Mouse (Mus musculus): Measurements from ENCODE around the gene Cfap44.

Gene Cfap44

GRCm38 (mm10) chr16:44394577-44395243, at the start of gene Cfap44:
Gene Cfap44 (plus strand): TSS chr16:44394796.
- H3K9me3 ChIP-seq (ENCODE audit: low read length), result no peaks in the 10 kb centered on the region
- peaks cover 36% of the 10 kb centered on the region for H3K4me1 ChIP-seq (replicated peaks; ENCODE audit: low read depth, low read length)
- no peaks in the 10 kb centered on the region for H3K36me3 ChIP-seq (ENCODE audit: insufficient read depth, low read length)
- peak within 1 kb of the TSS; percentile 67 for H3K4me3 ChIP-seq (replicated peaks; ENCODE audit: low read length)
- TF ChIP-seq CTCF (conservative IDR thresholded peaks at IDR 0.05; ENCODE audit: low read length) (no peak), POU5F1 (IDR thresholded peaks at IDR 0.05; ENCODE audit: borderline replicate concordance, low read length) (no peak; the same call in 1 of the 2 replicates), NANOG (IDR thresholded peaks at IDR 0.05; ENCODE audit: borderline replicate concordance, low read length) (no peak)
- no peaks in the 10 kb centered on the region for H3K27me3 ChIP-seq (ENCODE audit: insufficient read depth, low read length)

GRCm38 (mm10) chr16:44347071-44347901, 47.3 kb upstream of the Cfap44 start, which contains the start of gene Spice1:
Gene Spice1 (plus strand): TSS chr16:44347121.
- no peaks in the 10 kb centered on the region for H3K9me3 ChIP-seq (ENCODE audit: low read length)
- TF ChIP-seq POU5F1 (IDR thresholded peaks at IDR 0.05; ENCODE audit: borderline replicate concordance, low read length) (no peak), CTCF (conservative IDR thresholded peaks at IDR 0.05; ENCODE audit: low read length) (no peak), NANOG (IDR thresholded peaks at IDR 0.05; ENCODE audit: borderline replicate concordance, low read length) (no peak)
- peak within 1 kb of the TSS; percentile 95 for H3K4me3 ChIP-seq (replicated peaks; ENCODE audit: low read length)
- H3K27me3 ChIP-seq (ENCODE audit: insufficient read depth, low read length), result no peaks in the 10 kb centered on the region
- peaks cover 31% of the 10 kb centered on the region for H3K4me1 ChIP-seq (replicated peaks; ENCODE audit: low read depth, low read length)
- no peaks in the 10 kb centered on the region for H3K36me3 ChIP-seq (ENCODE audit: insufficient read depth, low read length)

- Histone ChIP-seq H3K27me3 (ENCODE audit: insufficient read depth, low read length) (no peaks in the 10 kb centered on the region), H3K9me3 (ENCODE audit: low read length) (no peaks in the 10 kb centered on the region), H3K4me1 (replicated peaks; ENCODE audit: low read depth, low read length) (peaks cover 31% of the 10 kb centered on the region), H3K4me3 (replicated peaks; ENCODE audit: low read length) (no peak overlapping the region), H3K36me3 (ENCODE audit: insufficient read depth, low read length) (no peaks in the 10 kb centered on the region)
- TF ChIP-seq POU5F1 (IDR thresholded peaks at IDR 0.05; ENCODE audit: borderline replicate concordance, low read length) (no peak), NANOG (IDR thresholded peaks at IDR 0.05; ENCODE audit: borderline replicate concordance, low read length) (no peak), CTCF (conservative IDR thresholded peaks at IDR 0.05; ENCODE audit: low read length) (no peak)
These were observed 44.7 kb upstream of the Cfap44 start for GRCm38 (mm10) chr16:44349801-44350397.

DNA sequence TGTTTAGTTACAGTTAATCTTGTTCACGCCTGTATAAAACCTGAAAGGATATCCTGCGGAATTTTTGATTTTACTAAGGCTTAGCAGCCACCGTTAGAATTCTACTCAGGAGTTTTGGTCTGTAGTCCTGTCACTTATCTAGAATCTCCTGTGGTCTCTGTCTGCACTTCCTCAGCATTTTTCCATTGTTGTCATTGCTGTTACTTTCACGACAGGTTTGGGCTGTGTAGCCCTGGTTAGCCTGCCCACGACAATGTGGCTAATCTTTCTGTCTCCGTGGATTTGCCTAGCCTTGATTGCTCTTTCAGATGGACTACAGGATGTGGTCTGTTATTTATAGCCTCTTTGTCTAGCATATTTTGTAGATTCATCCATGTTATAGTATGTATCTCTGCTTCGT, 38.3 kb upstream of the Cfap44 start:
- TF ChIP-seq POU5F1 (IDR thresholded peaks at IDR 0.05; ENCODE audit: borderline replicate concordance, low read length), result no peak
- H3K36me3 ChIP-seq (ENCODE audit: insufficient read depth, low read length), result peaks cover 31% of the 10 kb centered on the region
- peaks cover 40% of the 10 kb centered on the region for H3K4me1 ChIP-seq (replicated peaks; ENCODE audit: low read depth, low read length)
- H3K27me3 ChIP-seq (ENCODE audit: insufficient read depth, low read length), result no peaks in the 10 kb centered on the region
- H3K4me3 ChIP-seq (replicated peaks; ENCODE audit: low read length), result no peak overlapping the region
- no peaks in the 10 kb centered on the region for H3K9me3 ChIP-seq (ENCODE audit: low read length)

DNA sequence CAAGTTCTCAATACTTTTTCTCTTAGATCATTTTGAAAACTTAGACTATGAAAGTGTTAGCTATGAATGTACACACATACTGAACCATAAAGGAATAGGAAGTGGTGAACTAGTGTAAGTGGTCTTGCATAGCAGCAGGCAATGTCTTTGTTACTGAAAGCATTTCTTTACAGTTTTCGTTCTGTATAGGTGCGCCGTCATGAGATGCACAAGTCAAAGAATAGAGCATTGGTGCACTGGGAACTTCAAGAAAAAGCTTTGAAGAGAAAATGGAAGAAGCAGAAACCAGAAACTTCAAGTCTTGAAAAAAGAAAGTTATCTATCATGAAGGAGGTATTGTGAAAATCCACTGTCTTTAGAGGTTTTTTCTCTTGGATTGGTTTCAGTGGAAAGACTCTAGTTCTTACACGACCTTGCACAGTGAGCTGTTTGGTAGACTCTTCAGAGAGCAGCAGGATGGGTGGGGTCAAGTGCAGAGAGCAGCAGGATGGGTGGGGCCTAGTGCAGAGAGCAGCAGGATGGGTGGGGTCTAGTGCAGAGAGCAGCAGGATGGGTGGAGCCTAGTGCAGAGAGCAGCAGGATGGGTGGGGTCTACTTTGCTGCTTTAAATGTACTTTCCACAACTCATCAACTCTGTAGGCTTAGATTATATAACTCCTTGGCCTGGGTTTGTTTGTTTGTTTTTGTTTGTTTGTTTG, 36.9 kb upstream of the Cfap44 start:
- H3K36me3 ChIP-seq (ENCODE audit: insufficient read depth, low read length), result peaks cover 42% of the 10 kb centered on the region
- TF ChIP-seq CTCF (conservative IDR thresholded peaks at IDR 0.05; ENCODE audit: low read length) (no peak), POU5F1 (IDR thresholded peaks at IDR 0.05; ENCODE audit: borderline replicate concordance, low read length) (no peak), NANOG (IDR thresholded peaks at IDR 0.05; ENCODE audit: borderline replicate concordance, low read length) (no peak)
- H3K27me3 ChIP-seq (ENCODE audit: insufficient read depth, low read length), result no peaks in the 10 kb centered on the region
- H3K4me1 ChIP-seq (replicated peaks; ENCODE audit: low read depth, low read length), result peaks cover 39% of the 10 kb centered on the region
- H3K4me3 ChIP-seq (replicated peaks; ENCODE audit: low read length), result no peak overlapping the region
- H3K9me3 ChIP-seq (ENCODE audit: low read length), result no peaks in the 10 kb centered on the region

DNA sequence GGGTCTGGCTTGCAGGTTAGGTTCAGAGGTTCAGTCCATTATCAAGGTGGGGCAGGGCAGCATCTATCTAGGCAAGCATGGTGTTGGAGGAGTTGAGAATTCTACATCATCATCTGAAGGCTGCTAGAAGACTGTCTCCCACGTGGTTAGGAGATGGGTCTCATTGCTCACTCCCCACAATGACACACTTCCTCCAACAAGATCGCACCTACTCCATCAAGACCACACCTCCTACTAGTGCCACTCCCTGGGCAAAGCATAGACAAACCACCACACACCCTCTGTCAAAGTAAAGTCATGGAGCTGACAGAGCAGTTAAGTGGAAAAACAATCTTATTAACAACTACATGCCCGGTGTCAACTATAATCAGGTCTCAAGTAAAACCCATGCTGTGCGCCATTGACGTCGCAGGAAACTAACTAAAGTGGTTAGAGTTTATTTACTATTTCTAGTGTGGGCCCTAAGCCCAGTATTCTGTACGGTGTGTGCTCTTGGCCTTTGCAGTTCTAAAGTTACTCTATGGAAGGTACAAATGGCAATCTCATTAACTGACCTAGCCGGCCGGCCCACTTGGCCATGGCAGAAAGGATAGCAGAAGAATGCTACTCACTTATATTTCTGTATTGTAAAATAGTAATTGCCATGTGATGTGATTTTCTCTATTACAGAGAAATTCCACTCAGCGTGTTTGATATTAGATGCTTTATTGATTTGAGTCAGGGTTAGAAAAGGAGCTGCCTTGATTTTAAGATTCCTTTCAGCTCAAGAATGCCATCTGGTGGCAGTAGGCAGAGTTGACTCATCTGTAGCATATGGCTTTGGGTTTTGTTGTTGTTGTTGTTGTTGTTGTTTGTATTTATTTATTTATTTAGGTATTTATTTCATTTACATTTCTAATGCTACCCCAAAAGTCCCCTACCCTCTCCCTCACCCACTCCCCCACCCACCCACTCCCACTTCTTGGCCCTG, 32.4 kb upstream of the Cfap44 start:
- H3K4me1 ChIP-seq (replicated peaks; ENCODE audit: low read depth, low read length), result peaks cover 27% of the 10 kb centered on the region
- H3K9me3 ChIP-seq (ENCODE audit: low read length), result no peaks in the 10 kb centered on the region
- H3K36me3 ChIP-seq (ENCODE audit: insufficient read depth, low read length), result peaks cover 58% of the 10 kb centered on the region
- TF ChIP-seq CTCF (conservative IDR thresholded peaks at IDR 0.05; ENCODE audit: low read length) (peak; percentile 64), POU5F1 (IDR thresholded peaks at IDR 0.05; ENCODE audit: borderline replicate concordance, low read length) (no peak)
- no peaks in the 10 kb centered on the region for H3K27me3 ChIP-seq (ENCODE audit: insufficient read depth, low read length)
- H3K4me3 ChIP-seq (replicated peaks; ENCODE audit: low read length), result no peak overlapping the region

DNA sequence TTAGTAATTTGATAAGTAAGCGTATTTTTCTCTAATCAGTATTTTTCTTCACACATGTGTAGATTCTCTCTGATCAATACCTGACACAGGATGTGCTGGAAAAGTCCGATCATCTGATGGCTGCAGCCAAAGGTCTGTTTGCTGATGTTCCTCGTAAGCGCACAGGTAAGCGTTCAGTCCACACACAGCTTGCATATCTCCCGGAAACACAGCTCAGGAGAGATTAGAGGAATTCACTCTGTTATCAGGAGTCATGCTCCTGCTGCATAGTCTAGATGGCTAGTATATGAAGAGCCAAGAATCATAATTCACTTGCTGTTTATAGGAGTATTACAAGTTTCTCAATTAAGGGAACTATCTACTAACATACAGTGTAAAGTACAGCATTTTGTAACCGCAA, 29.1 kb upstream of the Cfap44 start:
- Histone ChIP-seq H3K4me3 (replicated peaks; ENCODE audit: low read length) (no peak overlapping the region), H3K4me1 (replicated peaks; ENCODE audit: low read depth, low read length) (peaks cover 11% of the 10 kb centered on the region; the same call in 1 of the 2 replicates), H3K9me3 (ENCODE audit: low read length) (no peaks in the 10 kb centered on the region), H3K36me3 (ENCODE audit: insufficient read depth, low read length) (peaks cover 67% of the 10 kb centered on the region), H3K27me3 (ENCODE audit: insufficient read depth, low read length) (no peaks in the 10 kb centered on the region)
- TF ChIP-seq POU5F1 (IDR thresholded peaks at IDR 0.05; ENCODE audit: borderline replicate concordance, low read length) (no peak), CTCF (conservative IDR thresholded peaks at IDR 0.05; ENCODE audit: low read length) (no peak), NANOG (IDR thresholded peaks at IDR 0.05; ENCODE audit: borderline replicate concordance, low read length) (no peak)
